Mouse (Mus musculus): Measurements from ENCODE around the gene Dcaf17.

The Dcaf17 gene

GRCm38 (mm10) chr2:71055300-71056114, at the start of gene Dcaf17, which contains the start of gene Mettl8:
Dcaf17 (plus strand) TSS chr2:71055328.
Mettl8 (minus strand) TSS chr2:71055583.
- DNase-seq = peak; percentile 93 to 95

- no peak for DNase-seq
Observed at GRCm38 (mm10) chr2:71011816-71012215, 43.3 kb upstream of the Dcaf17 start.

- no peak for DNase-seq
Observed at GRCm38 (mm10) chr2:71013521-71013920, 41.6 kb upstream of the Dcaf17 start.

- peak; percentile 26 to 42 for DNase-seq
Observed at GRCm38 (mm10) chr2:71019277-71019676, 35.9 kb upstream of the Dcaf17 start.

GRCm38 (mm10) chr2:71019704-71020375, 35.3 kb upstream of the Dcaf17 start:
- DNase-seq = no peak

- no peak for DNase-seq
Observed at GRCm38 (mm10) chr2:71020674-71021073, 34.5 kb upstream of the Dcaf17 start.

- DNase-seq = no peak
Observed at GRCm38 (mm10) chr2:71022991-71023390, 32.1 kb upstream of the Dcaf17 start.

GRCm38 (mm10) chr2:71023986-71024385, 31.1 kb upstream of the Dcaf17 start:
- DNase-seq = no peak

- DNase-seq = no peak
Observed at GRCm38 (mm10) chr2:71025576-71026315, 29.4 kb upstream of the Dcaf17 start.

- no peak for DNase-seq
Observed at GRCm38 (mm10) chr2:71026787-71027186, 28.3 kb upstream of the Dcaf17 start.

- no peak for DNase-seq
Observed at GRCm38 (mm10) chr2:71027631-71028030, 27.5 kb upstream of the Dcaf17 start.

- DNase-seq = no peak
Observed at GRCm38 (mm10) chr2:71030663-71031062, 24.5 kb upstream of the Dcaf17 start.

- no peak for DNase-seq
Observed at GRCm38 (mm10) chr2:71031973-71032794, 22.9 kb upstream of the Dcaf17 start.

GRCm38 (mm10) chr2:71033014-71033413, 22.1 kb upstream of the Dcaf17 start:
- DNase-seq = no peak

GRCm38 (mm10) chr2:71033987-71034386, 21.1 kb upstream of the Dcaf17 start:
- DNase-seq = no peak

- no peak for DNase-seq
Observed at GRCm38 (mm10) chr2:71037447-71037846, 17.7 kb upstream of the Dcaf17 start.

GRCm38 (mm10) chr2:71039522-71040121, 15.5 kb upstream of the Dcaf17 start:
- DNase-seq = peak; percentile 84 to 86

GRCm38 (mm10) chr2:71046151-71046550, 9.0 kb upstream of the Dcaf17 start:
- no peak for DNase-seq

GRCm38 (mm10) chr2:71046751-71047320, 8.3 kb upstream of the Dcaf17 start:
- no peak for DNase-seq

GRCm38 (mm10) chr2:71048896-71049295, 6.2 kb upstream of the Dcaf17 start:
- no peak for DNase-seq

- no peak for DNase-seq
Observed at GRCm38 (mm10) chr2:71050511-71050910, 4.6 kb upstream of the Dcaf17 start.

GRCm38 (mm10) chr2:71054716-71055115, 412 bp upstream of the Dcaf17 start:
- DNase-seq = peak in 1 of 2 experiments; percentile 18

All from cerebellum, adult 18-20 months (tissue).